Mouse (Mus musculus): Measurements from ENCODE around the gene Prg2. TPM values are rescaled to one million over a fixed set of nuclear protein-coding genes. Genes with fewer than 3 reads are reported as not detected.

The Prg2 gene
- polyA plus RNA-seq, 1 experiment from 2014 or later, result 0.69 TPM

DNA sequence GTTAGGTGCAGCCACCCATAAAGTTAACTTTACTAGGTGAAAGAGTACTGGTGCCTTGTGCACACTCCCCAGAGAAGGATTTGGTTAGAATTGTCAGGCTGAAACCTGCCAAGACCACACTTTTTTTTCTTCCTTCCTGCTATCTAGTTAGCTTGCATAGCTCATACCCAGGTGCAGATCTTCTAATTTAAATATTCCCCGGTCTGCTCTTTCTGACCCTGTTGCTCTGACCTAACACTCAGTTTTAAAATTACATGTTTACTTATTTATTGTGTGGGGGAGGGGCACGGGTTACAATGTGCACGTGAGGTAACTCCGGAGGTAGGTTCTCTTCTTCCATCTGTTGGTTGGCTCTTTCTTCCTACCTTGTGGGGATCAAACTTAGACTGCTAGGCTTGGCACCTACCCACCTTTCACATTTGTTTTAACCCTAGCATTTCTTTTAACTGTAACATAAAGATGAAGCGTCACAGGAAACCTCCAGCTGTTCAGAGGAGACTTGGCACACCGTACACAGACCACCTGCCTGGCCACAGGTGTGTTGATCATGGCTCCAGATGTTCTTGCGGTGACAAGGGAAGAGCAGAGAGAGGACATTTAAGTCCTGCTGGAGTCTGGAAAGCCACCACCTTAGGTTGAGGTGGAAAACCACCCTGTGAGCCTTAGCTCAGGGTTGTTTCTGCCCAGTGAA, 16.0 kb upstream of the Prg2 start:
- H3K27ac ChIP-seq (replicated peaks), result no peak overlapping the region
- no peak overlapping the region for H3K4me2 ChIP-seq
- H3K9me3 ChIP-seq (replicated peaks), result no peaks in the 10 kb centered on the region
- H3K4me1 ChIP-seq, result no peaks in the 10 kb centered on the region
- H3K9ac ChIP-seq (replicated peaks), result no peak overlapping the region
- WGBS, result 88% methylated on average over 7 of the region's 7 CpGs
- no peaks in the 10 kb centered on the region for H3K36me3 ChIP-seq
- H3K4me3 ChIP-seq (replicated peaks), result no peak overlapping the region
- no peak for ATAC-seq (ENCODE audit: low FRiP score)
- no peaks in the 10 kb centered on the region for H3K27me3 ChIP-seq (replicated peaks)

DNA sequence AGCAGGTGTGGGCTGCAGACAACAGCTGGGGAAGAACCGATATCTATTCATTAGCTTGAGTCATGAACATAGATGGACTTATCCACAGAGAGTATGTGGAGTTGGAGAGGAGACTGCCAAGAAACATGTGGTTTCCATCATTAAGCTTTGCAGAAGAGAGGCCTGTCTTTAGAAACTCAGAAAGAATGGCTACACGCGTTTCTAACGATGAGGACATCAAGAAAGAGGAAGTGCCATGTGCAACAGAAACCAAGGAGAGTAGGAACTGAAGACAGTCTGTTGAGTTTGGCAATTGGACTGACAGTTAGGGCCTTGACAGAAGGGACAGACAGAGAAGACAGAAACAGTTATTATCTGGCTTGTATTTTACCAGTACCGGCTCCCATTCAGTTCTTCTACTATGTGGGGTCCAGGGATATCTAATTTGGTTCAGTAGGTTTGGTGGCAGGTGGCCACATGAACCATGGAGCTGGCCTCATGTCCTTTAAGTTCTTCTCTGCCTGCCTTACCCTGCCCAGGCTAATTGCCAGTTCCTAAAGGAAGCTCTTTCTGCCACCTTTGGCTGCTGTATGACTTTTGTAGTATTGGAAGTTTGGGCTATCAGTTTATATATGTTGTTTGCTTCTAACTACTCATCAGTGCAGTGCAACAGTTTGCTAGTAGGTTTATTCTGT, 12.8 kb upstream of the Prg2 start:
- no peak for ATAC-seq (ENCODE audit: low FRiP score)
- no peak overlapping the region for H3K4me2 ChIP-seq

DNA sequence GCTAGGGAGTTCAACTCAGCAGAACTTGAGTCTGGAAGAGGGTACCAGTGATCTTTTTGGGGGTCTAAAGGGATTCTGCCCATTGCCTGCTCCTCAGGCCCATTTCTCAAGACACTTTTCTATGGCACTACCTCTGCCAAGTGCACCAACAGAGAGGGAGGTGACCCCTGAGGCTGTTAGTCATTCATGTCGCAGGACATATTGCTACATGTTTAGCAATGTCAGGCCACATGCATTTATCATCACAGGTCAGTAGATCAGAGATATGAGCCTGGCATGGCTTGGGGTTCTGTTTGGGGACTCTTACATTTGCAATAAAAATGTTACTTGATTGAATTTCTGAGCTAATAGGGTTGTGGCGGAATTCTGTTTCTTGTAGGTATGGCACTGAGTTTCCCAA, 4.7 kb upstream of the Prg2 start:
- Histone ChIP-seq H3K27ac (replicated peaks) (no peak overlapping the region), H3K27me3 (replicated peaks) (no peaks in the 10 kb centered on the region), H3K4me2 (no peak overlapping the region), H3K4me3 (replicated peaks) (no peak overlapping the region), H3K9me3 (replicated peaks) (no peaks in the 10 kb centered on the region), H3K36me3 (no peaks in the 10 kb centered on the region), H3K4me1 (no peaks in the 10 kb centered on the region), H3K9ac (replicated peaks) (no peak overlapping the region)
- 91% methylated on average over 2 of the region's 2 CpGs for WGBS
- no peak for ATAC-seq (ENCODE audit: low FRiP score)

More for the DNA sequence above, 12.8 kb upstream of the Prg2 start:
- 89% methylated on average over 5 of the region's 5 CpGs for WGBS
- Histone ChIP-seq H3K27ac (replicated peaks) (no peak overlapping the region), H3K36me3 (no peaks in the 10 kb centered on the region), H3K9ac (replicated peaks) (no peak overlapping the region), H3K9me3 (replicated peaks) (no peaks in the 10 kb centered on the region), H3K4me1 (no peaks in the 10 kb centered on the region), H3K27me3 (replicated peaks) (no peaks in the 10 kb centered on the region), H3K4me3 (replicated peaks) (no peak overlapping the region)

DNA sequence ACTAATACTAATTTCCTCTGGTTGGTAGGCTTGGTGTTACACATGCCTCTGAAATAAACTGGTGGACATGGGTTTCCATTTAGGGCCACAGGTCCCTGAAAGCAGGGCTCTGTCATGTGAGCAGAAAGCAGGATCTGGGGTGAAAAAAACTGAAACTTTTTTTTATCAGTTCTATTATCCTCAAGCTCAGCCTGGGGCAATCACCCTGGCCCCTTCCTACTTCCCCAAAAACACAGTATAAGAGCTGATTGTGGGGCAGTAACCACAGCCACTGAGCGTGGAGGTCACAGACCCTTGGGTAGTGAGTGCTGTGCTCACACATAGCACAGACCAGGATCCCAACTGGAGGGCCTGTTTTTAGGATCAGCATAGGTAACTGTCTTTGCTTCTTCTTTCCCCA, 7.7 kb downstream of the Prg2 start, which contains the start of gene Prg3:
TSS of gene Prg3 (plus strand) at position 286 of the 400 bp plus-strand sequence.
- WGBS, result 67% methylated on average over 1 of the region's 1 CpGs
- H3K9me3 ChIP-seq (replicated peaks), result no peaks in the 10 kb centered on the region
- no peak within 1 kb of the TSS for H3K9ac ChIP-seq (replicated peaks)
- H3K4me1 ChIP-seq, result no peaks in the 10 kb centered on the region
- H3K36me3 ChIP-seq, result no peaks in the 10 kb centered on the region
- no peaks in the 10 kb centered on the region for H3K27me3 ChIP-seq (replicated peaks)
- no peak within 1 kb of the TSS for H3K4me3 ChIP-seq (replicated peaks)
- H3K27ac ChIP-seq (replicated peaks), result no peak within 1 kb of the TSS
- ATAC-seq (ENCODE audit: low FRiP score), result no peak
- H3K4me2 ChIP-seq, result no peak within 1 kb of the TSS

DNA sequence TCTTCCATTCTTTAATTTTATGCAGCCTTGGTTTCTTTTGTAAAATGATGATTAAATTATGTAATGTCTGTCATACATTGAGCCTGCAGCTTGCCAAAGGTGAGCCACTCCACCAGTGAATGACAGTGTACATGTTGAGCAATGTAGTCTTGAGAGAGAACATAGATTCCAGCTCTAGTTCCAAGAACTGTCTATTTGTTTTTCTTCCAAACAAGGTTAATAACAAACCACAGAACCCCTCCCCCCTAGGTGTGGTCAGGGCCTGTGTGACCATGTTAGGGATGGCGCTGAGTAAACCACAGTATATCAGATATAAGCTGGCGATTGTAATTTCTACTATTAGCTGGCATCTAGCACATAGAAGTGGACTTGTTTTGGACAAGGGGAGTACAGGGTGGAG, 16.1 kb downstream of the Prg2 start:
- Histone ChIP-seq H3K9ac (replicated peaks) (no peak overlapping the region), H3K4me2 (no peak overlapping the region), H3K9me3 (replicated peaks) (no peaks in the 10 kb centered on the region), H3K27me3 (replicated peaks) (no peaks in the 10 kb centered on the region), H3K27ac (replicated peaks) (no peak overlapping the region), H3K4me3 (replicated peaks) (no peak overlapping the region), H3K36me3 (no peaks in the 10 kb centered on the region), H3K4me1 (no peaks in the 10 kb centered on the region)
- 91% methylated on average over 2 of the region's 2 CpGs for WGBS
- no peak for ATAC-seq (ENCODE audit: low FRiP score)

DNA sequence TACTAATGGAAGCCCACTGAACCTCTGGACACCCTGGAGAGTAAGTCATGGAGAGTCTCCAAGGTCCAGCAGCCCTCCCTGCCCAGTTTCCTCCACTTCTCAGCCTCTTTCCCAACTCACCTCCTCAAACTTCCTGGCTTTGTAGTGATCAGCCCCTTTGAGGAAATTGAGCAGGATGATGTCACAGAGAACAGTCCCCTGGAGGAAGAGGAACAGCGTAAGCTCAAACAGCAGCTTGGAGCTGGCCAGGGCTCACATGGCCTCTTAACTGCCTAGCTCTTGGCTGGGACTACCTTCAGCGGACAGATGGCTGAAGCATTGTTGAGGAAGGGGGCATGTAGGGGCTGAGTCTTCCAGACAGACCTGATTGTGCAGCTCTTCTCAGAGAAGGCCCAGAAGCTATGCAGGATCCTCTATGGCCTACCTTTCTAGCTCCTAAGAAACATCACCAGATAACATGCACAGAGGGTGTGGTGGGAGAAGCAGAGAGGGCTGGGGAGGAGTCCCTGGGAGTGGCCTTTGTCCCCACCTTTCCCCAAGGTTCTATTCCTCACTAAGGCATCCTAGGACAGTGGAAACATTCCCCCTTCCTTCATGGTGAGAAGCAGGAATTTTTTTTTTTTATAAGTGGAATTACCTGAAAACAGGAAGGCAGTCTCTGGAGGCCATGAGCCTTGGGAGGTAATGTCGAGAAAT, 19.4 kb downstream of the Prg2 start:
- Histone ChIP-seq H3K9me3 (replicated peaks) (no peaks in the 10 kb centered on the region), H3K4me1 (no peaks in the 10 kb centered on the region), H3K27ac (replicated peaks) (no peak overlapping the region), H3K27me3 (replicated peaks) (no peaks in the 10 kb centered on the region), H3K36me3 (no peaks in the 10 kb centered on the region), H3K4me2 (no peak overlapping the region), H3K9ac (replicated peaks) (no peak overlapping the region), H3K4me3 (replicated peaks) (no peak overlapping the region)
- no peak for ATAC-seq (ENCODE audit: low FRiP score)
- 86% methylated on average over 3 of the region's 3 CpGs for WGBS

DNA sequence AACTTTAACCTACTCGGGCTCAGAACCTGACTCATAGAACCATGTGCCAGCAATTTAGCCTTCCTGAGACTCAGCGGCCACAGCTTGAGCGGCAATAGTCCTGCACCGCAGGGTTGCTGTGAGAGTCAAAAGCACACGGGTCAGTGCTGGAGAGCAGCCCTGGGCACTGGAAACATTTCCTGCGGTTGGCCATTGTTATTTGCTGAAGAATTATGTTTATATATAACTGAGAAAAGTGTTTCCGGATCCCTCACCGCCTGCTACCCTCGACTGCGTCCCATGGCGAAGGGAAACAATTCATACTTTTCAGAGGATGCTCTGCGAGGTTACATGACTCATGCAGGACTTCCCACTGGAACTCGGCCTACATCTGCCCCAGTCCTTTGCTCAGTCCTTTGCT, 21.2 kb downstream of the Prg2 start:
- Histone ChIP-seq H3K9me3 (replicated peaks) (no peaks in the 10 kb centered on the region), H3K27me3 (replicated peaks) (no peaks in the 10 kb centered on the region), H3K4me2 (no peak overlapping the region), H3K4me3 (replicated peaks) (no peak overlapping the region), H3K36me3 (no peaks in the 10 kb centered on the region), H3K4me1 (no peaks in the 10 kb centered on the region), H3K27ac (replicated peaks) (no peak overlapping the region), H3K9ac (replicated peaks) (no peak overlapping the region)
- no peak for ATAC-seq (ENCODE audit: low FRiP score)
- WGBS, result 66% methylated on average over 13 of the region's 13 CpGs

DNA sequence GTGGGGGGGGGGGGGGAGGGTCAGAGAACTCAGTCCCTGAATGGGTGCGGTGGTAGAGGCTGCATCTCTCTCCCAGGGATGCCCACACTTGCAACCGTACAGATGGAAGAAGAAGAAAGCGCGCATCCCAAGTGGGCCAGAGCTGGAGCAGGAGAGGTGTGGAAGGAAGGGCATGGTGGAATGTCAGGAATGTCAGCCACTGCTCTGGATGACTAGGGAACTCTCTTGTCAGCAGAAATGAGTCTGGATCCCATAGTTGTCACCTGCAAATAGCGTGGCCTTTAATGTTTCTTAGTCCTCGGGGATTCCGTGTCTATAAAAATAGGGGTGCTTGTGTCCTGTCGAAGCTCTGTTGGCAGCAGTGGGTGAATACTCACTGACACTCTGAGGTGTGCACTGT, 22.3 kb downstream of the Prg2 start:
- Histone ChIP-seq H3K9me3 (replicated peaks) (no peaks in the 10 kb centered on the region), H3K4me1 (no peaks in the 10 kb centered on the region), H3K4me3 (replicated peaks) (no peak overlapping the region), H3K4me2 (no peak overlapping the region), H3K9ac (replicated peaks) (no peak overlapping the region), H3K27ac (replicated peaks) (no peak overlapping the region), H3K27me3 (replicated peaks) (no peaks in the 10 kb centered on the region), H3K36me3 (no peaks in the 10 kb centered on the region)
- 88% methylated on average over 8 of the region's 8 CpGs for WGBS
- no peak for ATAC-seq (ENCODE audit: low FRiP score)

DNA sequence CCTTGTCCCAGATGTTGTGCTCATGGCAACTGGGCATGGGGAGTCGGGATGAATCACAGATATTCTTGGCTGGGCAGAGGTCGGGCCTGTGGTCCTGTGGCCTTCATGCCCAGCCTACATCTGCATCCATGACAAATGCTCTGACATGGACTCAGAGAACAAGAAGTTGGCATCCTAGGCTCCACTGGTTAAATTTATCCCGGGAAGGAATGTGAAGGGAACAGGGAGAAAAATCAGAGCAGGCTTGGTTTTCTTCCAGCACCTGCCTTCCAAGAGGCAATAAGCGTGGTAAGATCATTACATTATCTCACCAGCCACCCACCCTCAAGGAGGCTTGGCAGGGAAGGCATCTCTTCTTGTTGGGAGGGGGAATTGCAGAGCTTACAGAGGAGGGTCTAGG, 24.1 kb downstream of the Prg2 start:
- Histone ChIP-seq H3K4me1 (no peaks in the 10 kb centered on the region), H3K27me3 (replicated peaks) (no peaks in the 10 kb centered on the region), H3K27ac (replicated peaks) (no peak overlapping the region), H3K36me3 (no peaks in the 10 kb centered on the region), H3K9ac (replicated peaks) (no peak overlapping the region), H3K9me3 (replicated peaks) (no peaks in the 10 kb centered on the region), H3K4me3 (replicated peaks) (no peak overlapping the region), H3K4me2 (no peak overlapping the region)
- no peak for ATAC-seq (ENCODE audit: low FRiP score)
- 89% methylated on average over 4 of the region's 4 CpGs for WGBS

DNA sequence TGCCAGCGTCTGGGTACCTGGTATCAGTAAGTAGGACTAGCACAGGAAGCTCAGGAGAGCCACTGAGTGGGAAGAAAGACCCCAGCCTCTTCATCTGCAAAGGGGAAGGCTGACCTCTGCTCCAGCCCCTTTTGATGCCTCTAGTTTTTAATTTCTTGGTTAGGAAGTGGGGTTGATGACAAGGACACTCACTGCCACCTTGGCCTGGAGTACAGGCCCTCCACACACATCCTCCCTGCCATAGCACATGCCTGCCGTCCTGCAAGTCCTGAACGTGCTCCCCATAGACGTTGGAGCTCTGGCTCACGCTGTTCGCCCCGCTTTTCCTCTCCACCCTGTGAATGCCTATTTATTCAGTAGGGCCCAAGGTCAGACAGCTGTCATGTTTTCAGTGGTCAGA, 26.3 kb downstream of the Prg2 start:
- 88% methylated on average over 7 of the region's 7 CpGs for WGBS
- ATAC-seq (ENCODE audit: low FRiP score), result no peak
- Histone ChIP-seq H3K4me1 (no peaks in the 10 kb centered on the region; the same call in 1 of the 2 replicates), H3K36me3 (no peaks in the 10 kb centered on the region), H3K27me3 (replicated peaks) (no peaks in the 10 kb centered on the region), H3K9ac (replicated peaks) (no peak overlapping the region), H3K9me3 (replicated peaks) (no peaks in the 10 kb centered on the region), H3K4me3 (replicated peaks) (no peak overlapping the region), H3K4me2 (no peak overlapping the region), H3K27ac (replicated peaks) (no peak overlapping the region)

DNA sequence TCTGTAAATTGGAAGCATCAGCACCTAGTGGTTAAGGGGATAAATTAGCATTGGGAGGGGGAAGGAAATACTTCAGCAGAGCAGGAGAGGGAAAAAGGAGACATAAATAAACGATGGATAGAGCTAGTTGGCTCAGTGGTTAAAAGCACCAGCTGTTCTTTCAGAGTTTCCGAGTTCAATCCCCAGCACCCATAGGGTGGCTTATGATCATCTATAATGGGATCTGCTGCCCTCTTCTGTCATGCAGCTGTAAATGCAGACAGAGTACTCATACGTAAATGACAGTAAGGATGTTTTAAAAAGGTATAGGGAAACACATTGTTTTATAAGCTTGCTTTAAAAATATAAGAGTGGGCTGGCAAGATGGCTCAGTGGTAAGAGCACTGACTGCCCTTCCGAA, 27.5 kb downstream of the Prg2 start:
- no peaks in the 10 kb centered on the region; the same call in 1 of the 2 replicates for H3K4me1 ChIP-seq
- H3K27me3 ChIP-seq (replicated peaks), result no peaks in the 10 kb centered on the region
- no peak overlapping the region for H3K27ac ChIP-seq (replicated peaks)
- H3K36me3 ChIP-seq, result no peaks in the 10 kb centered on the region
- no peak for ATAC-seq (ENCODE audit: low FRiP score)
- H3K4me3 ChIP-seq (replicated peaks), result no peak overlapping the region
- no peak overlapping the region for H3K9ac ChIP-seq (replicated peaks)
- H3K4me2 ChIP-seq, result no peak overlapping the region
- H3K9me3 ChIP-seq (replicated peaks), result no peaks in the 10 kb centered on the region
- 22% methylated on average over 4 of the region's 4 CpGs for WGBS

DNA sequence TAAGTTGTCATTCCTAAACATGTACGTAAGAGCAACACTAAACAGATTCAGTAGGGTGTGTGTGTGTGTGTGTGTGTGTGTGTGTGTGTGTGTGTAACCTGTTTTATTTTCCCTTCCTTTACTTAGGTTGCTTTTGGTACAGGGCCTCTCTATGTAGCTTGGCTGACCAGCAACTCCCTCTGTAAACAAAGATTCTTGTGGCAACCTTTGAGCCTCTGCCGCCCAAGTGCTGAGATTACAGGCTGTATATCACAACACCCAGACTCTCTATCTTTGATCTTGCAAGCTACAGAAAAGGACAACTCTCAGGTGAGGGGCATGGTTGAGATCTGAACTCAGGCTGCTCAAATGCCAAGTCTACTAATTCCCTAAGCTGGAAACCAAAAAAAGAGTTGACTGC, 29.0 kb downstream of the Prg2 start:
- no peak for ATAC-seq (ENCODE audit: low FRiP score)
- H3K36me3 ChIP-seq, result no peaks in the 10 kb centered on the region
- no peak overlapping the region for H3K9ac ChIP-seq (replicated peaks)
- no peaks in the 10 kb centered on the region for H3K9me3 ChIP-seq (replicated peaks)
- H3K4me1 ChIP-seq, result no peaks in the 10 kb centered on the region; the same call in 1 of the 2 replicates
- 68% methylated on average over 2 of the region's 2 CpGs for WGBS
- no peaks in the 10 kb centered on the region for H3K27me3 ChIP-seq (replicated peaks)
- H3K27ac ChIP-seq (replicated peaks), result no peak overlapping the region
- no peak overlapping the region for H3K4me2 ChIP-seq
- no peak overlapping the region for H3K4me3 ChIP-seq (replicated peaks)

All from neural tube, embryonic 15.5 days (tissue).